Mouse (Mus musculus): ENCODE data around the gene Ctps2.

The Ctps2 gene

GRCm38 (mm10) chrX:162976194-162976593, 75.2 kb downstream of the Ctps2 start:
- DNase-seq (ENCODE audit: low read depth, low spot score) = no peak

GRCm38 (mm10) chrX:162986876-162987495, 85.9 kb downstream of the Ctps2 start:
- DNase-seq (ENCODE audit: low read depth, low spot score) = no peak

GRCm38 (mm10) chrX:162991396-162991795, 90.4 kb downstream of the Ctps2 start:
- DNase-seq (ENCODE audit: low read depth, low spot score) = no peak

GRCm38 (mm10) chrX:162992121-162992520, 91.1 kb downstream of the Ctps2 start:
- DNase-seq (ENCODE audit: low read depth, low spot score) = no peak

- DNase-seq (ENCODE audit: low read depth, low spot score) = no peak
These were observed 126.8 kb downstream of the Ctps2 start for GRCm38 (mm10) chrX:163027864-163028263.

- no peak for DNase-seq (ENCODE audit: low read depth, low spot score)
These were observed 137.7 kb downstream of the Ctps2 start for GRCm38 (mm10) chrX:163038767-163039166.

- DNase-seq (ENCODE audit: low read depth, low spot score) = no peak
These were observed 141.7 kb downstream of the Ctps2 start for GRCm38 (mm10) chrX:163042771-163043170.

GRCm38 (mm10) chrX:163063936-163064335, 162.9 kb downstream of the Ctps2 start:
- DNase-seq (ENCODE audit: low read depth, low spot score) = no peak
